Mouse (Mus musculus): Measurements from ENCODE around the gene Eed. TPM values are rescaled to one million over a fixed set of nuclear protein-coding genes. Genes with fewer than 3 reads are reported as not detected.

The Eed gene
- polyA plus RNA-seq, 1 experiment from 2014 or later, result 47.9 TPM

DNA sequence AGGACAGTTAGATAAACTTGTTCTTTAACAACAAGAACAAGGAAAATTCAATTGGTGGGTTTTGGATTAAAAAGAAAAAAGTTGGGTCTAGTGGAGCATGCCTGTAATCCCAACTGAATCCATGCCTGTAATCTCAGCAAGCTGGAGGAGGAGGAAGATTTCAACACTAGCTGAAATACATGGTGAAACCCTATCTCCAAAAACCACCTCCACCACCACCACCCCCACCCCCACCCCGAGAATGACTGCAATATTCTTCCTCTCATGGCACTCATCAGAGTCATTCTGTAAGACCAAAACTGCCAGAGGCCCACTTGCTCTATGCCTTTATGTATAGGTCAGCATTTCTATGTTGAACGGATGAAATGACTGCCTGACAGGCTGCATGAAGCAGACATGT is 13.5 kb downstream of the Eed start:
- H3K36me3 ChIP-seq (ENCODE audit: control insufficient read depth, insufficient read depth), result peaks cover 26% of the 10 kb centered on the region
- H3K4me2 ChIP-seq (ENCODE audit: low read depth, low read length), result no peak overlapping the region
- no peaks in the 10 kb centered on the region for H3K27me3 ChIP-seq (ENCODE audit: control insufficient read depth, insufficient read depth, low read length)
- no peak for ATAC-seq (replicated peaks; ENCODE audit: extremely low read depth, insufficient read depth, low FRiP score)
- 96% methylated on average over 2 of the region's 2 CpGs for WGBS
- H3K9ac ChIP-seq (ENCODE audit: low read length), result no peak overlapping the region
- H3K4me1 ChIP-seq (ENCODE audit: control insufficient read depth, insufficient read depth, low read length), result no peaks in the 10 kb centered on the region
- no peak overlapping the region for H3K27ac ChIP-seq (ENCODE audit: low read length)
- H3K4me3 ChIP-seq (ENCODE audit: low read length), result no peak overlapping the region
- H3K9me3 ChIP-seq (replicated peaks; ENCODE audit: control insufficient read depth, low read length), result no peaks in the 10 kb centered on the region

DNA sequence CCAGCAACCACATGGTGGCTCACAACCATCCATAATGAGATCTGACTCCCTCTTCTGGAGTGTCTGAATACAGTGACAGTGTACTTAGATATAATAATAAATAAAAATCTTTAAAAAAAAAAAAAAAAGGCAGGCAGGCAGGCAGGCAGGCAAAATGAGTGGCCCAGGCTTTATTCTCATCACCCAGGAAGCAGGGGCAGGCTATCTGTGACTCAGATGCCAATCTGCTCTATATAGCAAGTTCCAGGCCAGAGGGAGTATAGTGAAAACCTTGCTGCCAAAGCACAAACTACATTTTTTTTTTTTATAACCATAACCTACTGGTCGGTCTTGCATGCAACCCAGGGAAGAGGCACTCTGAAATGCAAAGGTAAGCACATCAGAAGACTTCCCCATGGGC is 14.0 kb downstream of the Eed start:
- peaks cover 23% of the 10 kb centered on the region for H3K36me3 ChIP-seq (ENCODE audit: control insufficient read depth, insufficient read depth)
- no peak overlapping the region for H3K9ac ChIP-seq (ENCODE audit: low read length)
- no peak overlapping the region for H3K27ac ChIP-seq (ENCODE audit: low read length)
- H3K4me2 ChIP-seq (ENCODE audit: low read depth, low read length), result no peak overlapping the region
- H3K4me3 ChIP-seq (ENCODE audit: low read length), result no peak overlapping the region
- H3K9me3 ChIP-seq (replicated peaks; ENCODE audit: control insufficient read depth, low read length), result no peaks in the 10 kb centered on the region
- 74% methylated on average over 1 of the region's 1 CpGs for WGBS
- no peaks in the 10 kb centered on the region for H3K27me3 ChIP-seq (ENCODE audit: control insufficient read depth, insufficient read depth, low read length)
- ATAC-seq (replicated peaks; ENCODE audit: extremely low read depth, insufficient read depth, low FRiP score), result no peak
- H3K4me1 ChIP-seq (ENCODE audit: control insufficient read depth, insufficient read depth, low read length), result no peaks in the 10 kb centered on the region

DNA sequence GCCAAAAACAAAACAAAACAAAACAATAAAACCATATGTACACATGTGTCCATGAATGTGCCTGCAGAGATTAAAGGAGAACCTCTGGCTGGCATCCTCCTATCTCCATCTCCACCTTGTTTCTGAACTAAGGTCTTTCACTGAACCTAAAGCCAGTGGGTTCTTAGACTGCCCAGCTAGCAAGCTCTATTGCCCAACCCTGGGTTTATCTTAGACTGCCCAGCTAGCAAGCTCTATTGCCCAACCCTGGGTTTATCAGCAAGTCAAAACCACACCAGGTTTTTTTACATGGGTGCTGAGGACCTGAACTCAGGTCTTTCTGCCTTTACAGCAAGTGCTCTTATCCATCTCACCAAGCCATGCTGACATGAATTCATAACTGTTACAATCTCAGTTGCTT is 17.6 kb downstream of the Eed start:
- Histone ChIP-seq H3K4me3 (ENCODE audit: low read length) (no peak overlapping the region), H3K4me1 (ENCODE audit: control insufficient read depth, insufficient read depth, low read length) (no peaks in the 10 kb centered on the region), H3K27me3 (ENCODE audit: control insufficient read depth, insufficient read depth, low read length) (no peaks in the 10 kb centered on the region), H3K4me2 (ENCODE audit: low read depth, low read length) (no peak overlapping the region), H3K27ac (ENCODE audit: low read length) (no peak overlapping the region), H3K36me3 (ENCODE audit: control insufficient read depth, insufficient read depth) (peaks cover 18% of the 10 kb centered on the region), H3K9me3 (replicated peaks; ENCODE audit: control insufficient read depth, low read length) (no peaks in the 10 kb centered on the region), H3K9ac (ENCODE audit: low read length) (no peak overlapping the region)
- ATAC-seq (replicated peaks; ENCODE audit: extremely low read depth, insufficient read depth, low FRiP score), result no peak

DNA sequence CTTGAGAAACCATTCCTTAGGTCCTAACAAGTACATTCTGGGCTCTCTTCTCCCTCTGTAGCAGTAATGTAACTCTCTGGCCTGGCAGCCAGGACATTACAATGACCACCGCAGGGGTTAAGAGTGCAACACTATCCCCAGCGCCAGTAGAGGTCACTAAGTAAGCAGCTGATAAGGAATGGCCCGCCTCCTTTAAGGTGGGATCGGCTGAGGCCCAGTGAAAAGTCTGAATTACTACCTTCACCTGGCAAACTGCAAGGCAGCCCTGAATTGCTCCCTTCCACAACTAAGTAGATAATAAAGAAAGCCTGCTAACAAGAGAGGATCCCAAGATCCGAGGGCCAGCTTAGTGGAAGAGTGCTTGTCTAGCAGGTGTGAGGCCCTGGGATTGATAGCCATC is 23.5 kb downstream of the Eed start:
- no peak for ATAC-seq (replicated peaks; ENCODE audit: extremely low read depth, insufficient read depth, low FRiP score)
- H3K36me3 ChIP-seq (ENCODE audit: control insufficient read depth, insufficient read depth), result peaks cover 28% of the 10 kb centered on the region
- H3K4me2 ChIP-seq (ENCODE audit: low read depth, low read length), result no peak overlapping the region
- WGBS, result 25% methylated on average over 5 of the region's 5 CpGs
- no peak overlapping the region for H3K9ac ChIP-seq (ENCODE audit: low read length)
- H3K4me1 ChIP-seq (ENCODE audit: control insufficient read depth, insufficient read depth, low read length), result no peaks in the 10 kb centered on the region
- no peaks in the 10 kb centered on the region for H3K27me3 ChIP-seq (ENCODE audit: control insufficient read depth, insufficient read depth, low read length)
- no peak overlapping the region for H3K4me3 ChIP-seq (ENCODE audit: low read length)
- H3K9me3 ChIP-seq (replicated peaks; ENCODE audit: control insufficient read depth, low read length), result no peaks in the 10 kb centered on the region
- no peak overlapping the region for H3K27ac ChIP-seq (ENCODE audit: low read length)

DNA sequence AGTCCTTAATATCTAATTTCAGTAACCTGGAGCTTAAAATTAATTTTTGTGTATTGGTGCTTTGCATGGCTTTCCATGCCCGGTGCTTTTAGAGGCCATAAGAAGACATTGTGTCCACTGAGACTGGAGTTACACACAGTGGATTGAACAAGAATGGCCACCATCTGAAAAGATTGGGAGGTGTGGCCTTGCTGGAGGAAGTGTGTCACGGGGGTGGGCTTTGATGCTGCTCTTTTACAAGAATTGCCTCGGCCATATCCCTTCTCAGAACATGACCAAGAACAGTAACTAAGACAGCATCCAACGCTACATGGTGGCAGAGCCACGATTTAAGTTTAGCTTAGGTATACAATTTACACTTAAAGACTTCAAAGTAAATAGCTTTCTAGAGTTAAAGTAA is 26.5 kb downstream of the Eed start:
- Histone ChIP-seq H3K27me3 (ENCODE audit: control insufficient read depth, insufficient read depth, low read length) (no peaks in the 10 kb centered on the region), H3K9me3 (replicated peaks; ENCODE audit: control insufficient read depth, low read length) (0 out of 2 replicates have a peak, but pooled peaks cover 2% of the 10 kb centered on the region), H3K4me2 (ENCODE audit: low read depth, low read length) (no peak overlapping the region), H3K27ac (ENCODE audit: low read length) (no peak overlapping the region), H3K36me3 (ENCODE audit: control insufficient read depth, insufficient read depth) (peaks cover 25% of the 10 kb centered on the region), H3K4me1 (ENCODE audit: control insufficient read depth, insufficient read depth, low read length) (no peaks in the 10 kb centered on the region), H3K9ac (ENCODE audit: low read length) (no peak overlapping the region), H3K4me3 (ENCODE audit: low read length) (no peak overlapping the region)
- ATAC-seq (replicated peaks; ENCODE audit: extremely low read depth, insufficient read depth, low FRiP score), result no peak
- 83% methylated on average over 5 of the region's 5 CpGs for WGBS

DNA sequence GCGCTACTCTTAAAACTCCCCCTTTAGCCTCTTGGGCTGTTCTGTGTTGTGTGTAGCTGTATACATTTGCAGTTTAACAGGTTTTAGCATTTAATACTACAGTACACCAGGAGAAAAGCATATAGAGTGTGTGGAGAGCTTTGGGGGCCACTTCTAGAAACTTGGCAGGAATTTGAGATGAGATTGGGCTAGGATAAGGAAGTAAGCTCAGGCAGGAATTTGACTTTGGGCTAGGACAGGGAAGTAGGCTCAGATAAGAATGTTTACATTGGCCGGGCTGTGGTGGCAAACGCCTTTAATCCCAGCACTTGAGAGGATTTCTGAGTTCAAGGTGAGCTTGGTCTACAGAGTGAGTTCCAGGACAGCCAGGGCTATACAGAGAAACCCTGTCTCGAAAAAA is 31.4 kb downstream of the Eed start:
- WGBS, result 60% methylated on average over 4 of the region's 4 CpGs
- Histone ChIP-seq H3K36me3 (ENCODE audit: control insufficient read depth, insufficient read depth) (peaks cover 2% of the 10 kb centered on the region; the same call in 1 of the 2 replicates), H3K9me3 (replicated peaks; ENCODE audit: control insufficient read depth, low read length) (0 out of 2 replicates have a peak, but pooled peaks cover 3% of the 10 kb centered on the region), H3K4me2 (ENCODE audit: low read depth, low read length) (no peak overlapping the region), H3K27me3 (ENCODE audit: control insufficient read depth, insufficient read depth, low read length) (no peaks in the 10 kb centered on the region), H3K27ac (ENCODE audit: low read length) (no peak overlapping the region), H3K4me1 (ENCODE audit: control insufficient read depth, insufficient read depth, low read length) (no peaks in the 10 kb centered on the region), H3K4me3 (ENCODE audit: low read length) (no peak overlapping the region), H3K9ac (ENCODE audit: low read length) (no peak overlapping the region)
- no peak for ATAC-seq (replicated peaks; ENCODE audit: extremely low read depth, insufficient read depth, low FRiP score)

DNA sequence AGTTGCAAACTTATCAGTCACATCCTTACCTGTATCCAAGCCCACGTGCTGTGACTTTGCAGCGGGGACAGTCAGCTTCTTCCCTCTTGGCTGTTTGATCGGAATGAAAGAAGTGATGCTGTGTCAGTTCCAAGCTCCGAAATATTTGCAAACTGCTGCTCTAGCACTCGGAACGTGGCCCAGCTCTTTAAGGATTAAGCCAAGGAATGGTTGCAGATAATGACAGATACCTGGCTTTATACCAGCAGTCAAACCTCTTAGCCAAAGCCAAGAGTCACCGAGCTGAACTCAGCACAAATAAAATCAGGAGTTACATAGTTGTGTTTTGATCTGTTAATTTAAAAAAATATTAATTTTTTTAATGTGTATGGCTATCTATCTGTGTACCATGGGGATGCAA is 32.8 kb downstream of the Eed start:
- H3K4me1 ChIP-seq (ENCODE audit: control insufficient read depth, insufficient read depth, low read length), result no peaks in the 10 kb centered on the region

DNA sequence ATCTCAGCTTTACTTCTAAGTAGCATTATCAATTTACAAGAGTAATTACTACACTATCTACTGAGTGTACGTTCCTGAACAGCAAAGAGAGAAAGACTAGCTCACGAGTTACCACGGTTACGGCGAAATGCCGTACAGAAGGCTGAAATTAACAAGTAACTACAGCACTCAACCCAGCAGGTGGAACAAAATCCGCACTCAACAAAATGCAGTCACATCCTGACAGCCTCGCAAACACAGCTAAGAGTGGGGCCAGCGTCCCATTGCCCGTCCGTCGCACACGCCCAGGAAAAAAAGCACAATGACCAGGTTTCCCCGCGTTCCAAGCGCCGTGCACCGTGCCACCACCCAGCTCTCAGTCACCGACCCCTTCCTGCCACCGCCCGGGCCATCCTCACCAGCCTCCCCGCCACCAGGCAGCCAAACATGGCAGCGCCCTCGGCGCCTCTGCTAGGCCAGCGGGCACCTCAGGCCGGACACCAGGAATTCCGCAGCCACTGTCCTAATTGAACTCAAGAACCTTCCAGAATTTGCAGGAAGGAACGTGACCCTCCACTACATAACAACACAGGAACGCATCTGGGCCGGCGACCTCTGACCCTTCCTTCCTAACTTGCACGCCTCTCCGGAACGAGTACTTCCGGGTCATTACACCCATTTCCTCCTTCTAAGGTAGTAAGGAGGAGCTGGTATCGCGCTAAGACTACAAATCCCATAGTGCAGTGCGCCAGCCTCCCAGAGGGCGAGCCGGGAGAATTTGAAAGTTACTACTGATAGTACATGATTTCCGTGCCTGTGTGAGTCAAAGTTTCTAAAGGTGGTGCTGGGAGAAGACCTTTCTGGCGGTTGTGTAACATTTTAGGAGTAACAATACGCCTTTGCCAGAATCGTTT is 40.0 kb downstream of the Eed start, which contains the start of gene Hikeshi:
Hikeshi (minus strand) TSS at position 634 of the 893 bp plus-strand sequence.
- Histone ChIP-seq H3K4me1 (ENCODE audit: control insufficient read depth, insufficient read depth, low read length) (peaks cover 13% of the 10 kb centered on the region), H3K27ac (ENCODE audit: low read length) (peak within 1 kb of the TSS; percentile 84), H3K4me3 (ENCODE audit: low read length) (peak within 1 kb of the TSS; percentile 96), H3K36me3 (ENCODE audit: control insufficient read depth, insufficient read depth) (no peaks in the 10 kb centered on the region), H3K4me2 (ENCODE audit: low read depth, low read length) (peak within 1 kb of the TSS; percentile 82), H3K9me3 (replicated peaks; ENCODE audit: control insufficient read depth, low read length) (no peaks in the 10 kb centered on the region), H3K9ac (ENCODE audit: low read length) (peak within 1 kb of the TSS; percentile 90), H3K27me3 (ENCODE audit: control insufficient read depth, insufficient read depth, low read length) (no peaks in the 10 kb centered on the region)
- ATAC-seq (replicated peaks; ENCODE audit: extremely low read depth, insufficient read depth, low FRiP score), result peak; percentile 99
- WGBS, result under 1% methylated on average over 45 of the region's 45 CpGs

More for the DNA sequence above, 32.8 kb downstream of the Eed start:
- WGBS, result 65% methylated on average over 7 of the region's 7 CpGs
- Histone ChIP-seq H3K27me3 (ENCODE audit: control insufficient read depth, insufficient read depth, low read length) (no peaks in the 10 kb centered on the region), H3K9ac (ENCODE audit: low read length) (no peak overlapping the region), H3K36me3 (ENCODE audit: control insufficient read depth, insufficient read depth) (no peaks in the 10 kb centered on the region), H3K27ac (ENCODE audit: low read length) (no peak overlapping the region), H3K9me3 (replicated peaks; ENCODE audit: control insufficient read depth, low read length) (0 out of 2 replicates have a peak, but pooled peaks cover 3% of the 10 kb centered on the region), H3K4me3 (ENCODE audit: low read length) (no peak overlapping the region), H3K4me2 (ENCODE audit: low read depth, low read length) (no peak overlapping the region)
- no peak for ATAC-seq (replicated peaks; ENCODE audit: extremely low read depth, insufficient read depth, low FRiP score)

DNA sequence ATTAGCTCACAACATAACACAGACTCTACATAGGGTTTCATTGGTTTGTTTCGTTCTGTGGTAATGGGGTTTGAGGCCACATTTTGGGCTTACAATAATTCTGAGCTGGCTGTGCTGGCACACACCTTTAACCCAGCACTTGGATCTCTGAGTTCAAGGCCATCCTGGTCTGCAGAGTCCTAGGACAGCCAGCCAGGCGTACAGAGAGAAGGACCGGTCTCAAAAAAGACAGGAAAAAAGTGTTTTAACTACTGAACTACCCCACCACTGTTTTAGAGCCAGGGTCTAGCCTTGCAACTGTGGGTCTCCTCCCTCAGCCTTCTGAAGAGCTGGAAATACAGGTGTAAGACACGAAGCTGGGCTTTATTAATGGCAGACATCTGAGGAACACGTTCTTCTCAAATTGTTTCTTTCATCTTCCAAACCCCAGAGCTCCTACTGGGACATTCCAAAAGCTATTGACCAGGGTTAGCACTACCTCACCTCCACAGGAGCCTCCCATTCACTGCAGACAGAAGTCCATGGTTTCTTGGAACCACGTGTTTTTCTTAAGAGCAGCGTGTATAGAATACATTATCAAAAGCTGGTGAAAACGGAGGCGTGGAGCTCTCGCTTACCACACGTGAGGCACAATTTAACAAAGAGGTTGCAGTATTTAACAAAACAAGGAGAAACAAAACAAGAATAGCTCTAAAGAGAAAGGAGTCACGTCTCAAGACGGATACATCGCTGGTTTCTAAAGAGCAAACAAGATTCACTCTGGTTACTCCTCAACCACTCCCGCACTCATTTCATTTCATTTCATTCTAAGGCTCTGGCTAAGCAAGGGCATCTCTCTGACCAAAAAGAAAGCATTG is 41.1 kb downstream of the Eed start:
- Histone ChIP-seq H3K9me3 (replicated peaks; ENCODE audit: control insufficient read depth, low read length) (no peaks in the 10 kb centered on the region), H3K27me3 (ENCODE audit: control insufficient read depth, insufficient read depth, low read length) (no peaks in the 10 kb centered on the region), H3K4me2 (ENCODE audit: low read depth, low read length) (peak overlapping the region; percentile 82), H3K4me1 (ENCODE audit: control insufficient read depth, insufficient read depth, low read length) (peaks cover 13% of the 10 kb centered on the region), H3K4me3 (ENCODE audit: low read length) (peak overlapping the region; percentile 96), H3K27ac (ENCODE audit: low read length) (no peak overlapping the region), H3K9ac (ENCODE audit: low read length) (peak overlapping the region; percentile 90), H3K36me3 (ENCODE audit: control insufficient read depth, insufficient read depth) (peaks cover 1% of the 10 kb centered on the region; the same call in 1 of the 2 replicates)
- ATAC-seq (replicated peaks; ENCODE audit: extremely low read depth, insufficient read depth, low FRiP score), result no peak
- 53% methylated on average over 15 of the region's 15 CpGs for WGBS

Data from heart, embryonic 16.5 days (tissue).